8 mouse cellular contexts compared by ENCODE assay signal in the genomic region with DNA sequence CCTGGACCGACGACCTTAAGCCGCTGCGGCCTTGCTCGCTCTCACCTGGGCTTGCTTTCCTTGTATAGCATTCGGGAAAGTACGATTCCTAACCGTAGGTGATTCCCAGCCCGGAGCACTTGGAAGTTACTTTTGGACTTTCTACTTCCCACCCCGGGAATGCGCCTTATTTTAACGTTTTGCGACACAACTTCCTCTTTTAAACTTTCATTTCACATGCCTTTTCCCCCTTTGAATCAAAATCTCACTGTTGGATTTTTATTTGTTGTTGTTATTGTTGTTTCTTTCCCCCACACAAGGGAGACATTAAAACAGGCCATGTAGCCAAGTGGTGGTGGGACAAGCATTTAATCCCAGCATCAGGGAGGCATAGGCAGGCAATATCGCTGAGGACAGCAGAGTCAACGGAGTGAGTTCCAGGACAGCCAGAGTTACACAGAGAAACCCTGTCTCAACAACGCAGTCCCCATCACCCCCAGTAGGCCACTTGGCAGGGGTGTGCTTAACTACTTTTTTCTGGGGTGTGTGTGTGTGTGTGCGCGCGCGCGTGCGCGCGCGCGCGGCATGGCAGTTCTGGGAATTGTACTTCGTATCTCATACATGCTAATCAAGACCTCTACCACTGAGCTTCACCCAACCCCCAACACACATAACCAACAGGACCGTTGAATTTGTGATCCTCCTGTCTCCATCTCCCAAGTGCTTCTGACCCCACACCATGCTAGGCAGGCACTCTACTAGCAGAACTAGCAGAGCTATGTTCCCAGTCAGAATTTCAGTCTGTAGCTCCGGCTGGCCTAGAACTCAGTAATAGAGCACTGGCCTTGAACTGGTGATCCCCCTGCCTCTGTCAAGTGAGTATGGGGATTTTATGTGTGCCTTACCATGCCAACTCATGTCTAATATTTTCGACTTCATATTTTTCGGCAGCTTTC. TPM values are rescaled to one million over a fixed set of nuclear protein-coding genes. Genes with fewer than 3 reads are reported as not detected.
DNase-seq lines count a peak whose midpoint lies in the region; ATAC-seq and TF ChIP-seq lines count a peak whose summit lies in the region.

No protein-coding gene starts in this region.

- 0 out of 2 replicates have a peak, but pooled peaks cover 5% of the 10 kb centered on the region for H3K27me3 ChIP-seq in forebrain, embryonic 12.5 days
- no peaks in the 10 kb centered on the region for H3K27me3 ChIP-seq in megakaryocyte, embryonic 14.5 days (replicated peaks)

- peak overlapping the region; percentile 83 for H3K4me3 ChIP-seq in gastrocnemius, adult 2 months
- peak overlapping the region; percentile 73 for H3K4me3 ChIP-seq in forebrain, embryonic 12.5 days (replicated peaks)
- H3K4me3 ChIP-seq in megakaryocyte, embryonic 14.5 days (replicated peaks) = peak overlapping the region; percentile 97

- TF ChIP-seq CTCF in gastrocnemius, adult 2 months (IDR thresholded peaks at IDR 0.05) = no peak

- H3K36me3 ChIP-seq in forebrain, embryonic 12.5 days (replicated peaks) = no peaks in the 10 kb centered on the region
- no peaks in the 10 kb centered on the region for H3K36me3 ChIP-seq in megakaryocyte, embryonic 14.5 days (replicated peaks; ENCODE audit: low read length)

- no peaks in the 10 kb centered on the region for H3K9me3 ChIP-seq in forebrain, embryonic 12.5 days
- H3K9me3 ChIP-seq in megakaryocyte, embryonic 14.5 days = no peaks in the 10 kb centered on the region

- peak; percentile 42 for ATAC-seq in forebrain, embryonic 12.5 days (ENCODE audit: low FRiP score)
- peak; percentile 19 for ATAC-seq in inflammation-experienced regulatory T-cells, adult 6 months

- peak overlapping the region; percentile 57 for H3K4me2 ChIP-seq in forebrain, embryonic 12.5 days

- no peak for DNase-seq in gastrocnemius, adult 2 months
- no peak for DNase-seq in gastrocnemius, postnatal 4 days (ENCODE audit: low spot score in 2 of 2)
- peak; percentile 45 for DNase-seq in adipocyte (ENCODE audit: low spot score)
- DNase-seq in thymus, postnatal 14 days = peak; percentile 18
- no peak for DNase-seq in left cerebral cortex, adult 18-20 months (ENCODE audit: low spot score in 2 of 2)

- peaks cover 7% of the 10 kb centered on the region; the same call in 1 of the 2 replicates for H3K4me1 ChIP-seq in forebrain, embryonic 12.5 days
- peaks cover 32% of the 10 kb centered on the region for H3K4me1 ChIP-seq in megakaryocyte, embryonic 14.5 days

- intact Hi-C loops in gastrocnemius, adult 2 months (cut with DNase I) = no loop called here

- H3K9ac ChIP-seq in forebrain, embryonic 12.5 days = peak overlapping the region; percentile 85

- 30% methylated on average over 32 of the region's 32 CpGs for WGBS in forebrain, embryonic 12.5 days

- peak overlapping the region; percentile 99 for H3K27ac ChIP-seq in gastrocnemius, adult 2 months
- H3K27ac ChIP-seq in forebrain, embryonic 12.5 days = peak overlapping the region; percentile 93

RNA-seq across cellular contexts. Expression of a gene that starts 0.5 kb away (rescaled TPM):
- 10 to 100 TPM; 24.3 to 27.0 TPM for total RNA-seq in gastrocnemius, adult 2 months (2021)
- total RNA-seq in gastrocnemius, postnatal 4 days (2021) = 10 to 100 TPM; 22.3 to 23.5 TPM
- 30.7 and 31.5 TPM in 2 replicates for polyA plus RNA-seq in forebrain, embryonic 12.5 days (2016; fragmentation: Nextera tagmentation; extraction: Ambion mirVana)
- 10 to 100 TPM in 2 of 3 experiments, 1 to 10 TPM in 1; 7.8 to 13.4 (median 12.2) TPM for polyA plus RNA-seq in inflammation-experienced regulatory T-cells, adult 6 months (2017; shearing (Covaris generic))
- polyA plus RNA-seq in megakaryocyte, embryonic 14.5 days (2012; ENCODE audit: insufficient read depth, low replicate concordance) = 1.2 and 2.3 TPM in 2 replicates
- 10 to 100 TPM; 29.2 to 30.3 TPM for total RNA-seq in left cerebral cortex, adult 18-20 months (2021)

RNA-seq across cellular contexts. Expression of a gene that starts 54.6 kb away (rescaled TPM):
- 100 to 1,000 TPM; 109 to 114 TPM for total RNA-seq in gastrocnemius, adult 2 months (2021)
- total RNA-seq in gastrocnemius, postnatal 4 days (2021) = 100 to 1,000 TPM; 217 to 271 TPM
- 734 and 740 TPM in 2 replicates for polyA plus RNA-seq in forebrain, embryonic 12.5 days (2016; fragmentation: Nextera tagmentation; extraction: Ambion mirVana)
- 100 to 1,000 TPM; 155 to 240 (median 214) TPM for polyA plus RNA-seq in inflammation-experienced regulatory T-cells, adult 6 months (2017; shearing (Covaris generic))
- polyA plus RNA-seq in megakaryocyte, embryonic 14.5 days (2012; ENCODE audit: insufficient read depth, low replicate concordance) = 12.9 and 121 TPM in 2 replicates
- 100 to 1,000 TPM; 257 to 271 TPM for total RNA-seq in left cerebral cortex, adult 18-20 months (2021)

Comparison
In these comparisons a context has a peak if more than half of its experiments do, and no peak if none do; other contexts are left out.
1. DNase-seq: peak in adipocyte (single experiment) and thymus, postnatal 14 days (single experiment); none in gastrocnemius, adult 2 months (single experiment), gastrocnemius, postnatal 4 days (0 of 2) and left cerebral cortex, adult 18-20 months (0 of 2).
2. Peak in every context shown above with its lines, with median percentiles within 50 percentile points of each other: H3K4me3 ChIP-seq.